Mouse (Mus musculus): ENCODE data around the gene Fgfr2. TPM values are rescaled to one million over a fixed set of nuclear protein-coding genes. Genes with fewer than 3 reads are reported as not detected.

Fgfr2 gene
- polyA plus RNA-seq, 1 experiment from 2014 or later: 110 TPM

DNA sequence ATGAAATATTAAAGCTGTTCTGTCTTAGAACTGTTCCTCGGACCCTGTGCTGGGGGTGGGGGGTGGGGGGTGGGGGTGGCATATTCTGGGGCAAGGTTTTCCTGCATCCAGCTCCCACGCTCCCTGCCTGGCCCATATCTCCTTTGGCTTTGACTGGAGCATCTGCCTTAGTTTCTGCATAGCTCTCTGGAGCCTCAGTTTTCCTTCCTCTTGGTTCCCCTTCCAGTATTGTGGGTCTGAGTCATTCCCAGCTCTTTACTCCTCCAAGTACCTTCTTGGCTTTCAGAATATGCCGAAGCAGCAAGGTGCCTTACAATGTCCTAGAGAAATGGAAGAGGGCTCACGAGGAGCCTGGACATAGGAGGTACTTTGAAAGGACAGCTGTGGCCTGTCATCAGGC lies 2312.9 kb downstream of the Fgfr2 start:
- H3K27me3 ChIP-seq (replicated peaks; ENCODE audit: insufficient read depth, low read length): no peaks in the 10 kb centered on the region
- H3K9ac ChIP-seq (replicated peaks; ENCODE audit: low read depth): no peak overlapping the region
- ATAC-seq (no peak), DNase-seq (ENCODE audit: low spot score) (no peak)
- no peaks in the 10 kb centered on the region for H3K36me3 ChIP-seq (ENCODE audit: insufficient read depth, low read length)
- WGBS: 68% methylated on average over 4 of the region's 4 CpGs
- no peak overlapping the region for H3K4me3 ChIP-seq (ENCODE audit: low read depth, low read length)
- H3K9me3 ChIP-seq (ENCODE audit: low read length): no peaks in the 10 kb centered on the region
- H3K4me1 ChIP-seq (ENCODE audit: insufficient read depth, low read depth, low read length): peaks cover 4% of the 10 kb centered on the region; the same call in 1 of the 2 replicates
- no peak overlapping the region for H3K27ac ChIP-seq (ENCODE audit: low read length)
- TF ChIP-seq CTCF (IDR thresholded peaks at IDR 0.05) (no peak), EP300 (IDR thresholded peaks at IDR 0.05) (no peak)
- no peak overlapping the region for H3K4me2 ChIP-seq (replicated peaks; ENCODE audit: low read depth, low read length)

DNA sequence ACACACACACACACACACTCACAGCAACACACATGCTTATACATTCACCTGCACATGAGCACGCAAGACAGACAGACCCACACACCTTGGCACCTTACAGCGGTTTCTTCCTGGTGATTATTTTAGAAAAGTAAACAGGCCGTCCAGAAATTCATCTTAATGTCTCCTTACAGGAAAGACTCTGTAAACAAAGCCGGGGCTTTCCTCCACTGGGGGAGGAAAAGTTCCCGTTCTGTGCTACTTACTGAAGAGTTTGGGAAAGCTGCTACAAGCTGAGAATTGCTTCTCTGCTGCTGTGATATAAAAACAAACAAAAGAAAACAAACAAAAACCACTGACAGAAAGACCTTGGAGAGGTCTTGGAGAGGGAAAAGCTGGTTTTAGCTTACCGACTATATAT lies 2314.5 kb downstream of the Fgfr2 start:
- Histone ChIP-seq H3K4me2 (replicated peaks; ENCODE audit: low read depth, low read length) (no peak overlapping the region), H3K36me3 (ENCODE audit: insufficient read depth, low read length) (no peaks in the 10 kb centered on the region), H3K4me3 (ENCODE audit: low read depth, low read length) (no peak overlapping the region), H3K9ac (replicated peaks; ENCODE audit: low read depth) (no peak overlapping the region), H3K4me1 (ENCODE audit: insufficient read depth, low read depth, low read length) (peaks cover 4% of the 10 kb centered on the region; the same call in 1 of the 2 replicates), H3K27me3 (replicated peaks; ENCODE audit: insufficient read depth, low read length) (no peaks in the 10 kb centered on the region), H3K27ac (ENCODE audit: low read length) (no peak overlapping the region), H3K9me3 (ENCODE audit: low read length) (no peaks in the 10 kb centered on the region)
- DNase-seq (ENCODE audit: low spot score): no peak
- 0 out of 2 replicates have a peak, but pooled peaks have one; percentile 21 for ATAC-seq
- TF ChIP-seq CTCF (IDR thresholded peaks at IDR 0.05): no peak
- 0 out of 2 replicates have a peak, but pooled peaks have one; percentile 54 for TF ChIP-seq EP300 (IDR thresholded peaks at IDR 0.05)
- WGBS: 9% methylated on average over 6 of the region's 6 CpGs

DNA sequence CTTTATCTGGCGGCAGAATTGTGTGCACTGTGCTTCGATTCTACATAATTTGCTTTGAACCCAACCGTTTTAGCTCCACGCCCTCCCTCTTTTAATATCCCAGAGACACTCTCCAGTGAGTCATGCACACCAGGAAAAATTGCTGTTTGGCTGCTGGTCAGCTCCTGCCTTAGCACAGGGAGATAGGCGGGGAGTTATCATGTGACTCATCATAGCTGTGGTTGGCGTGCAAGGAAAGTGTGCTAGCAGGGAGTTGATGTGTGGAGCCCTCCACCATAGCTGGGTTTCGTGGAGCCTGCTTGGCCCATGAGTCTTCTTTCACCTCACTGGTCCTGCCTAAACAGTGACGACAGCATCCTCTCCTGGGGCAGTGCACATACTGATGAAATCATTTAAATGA lies 2315.4 kb downstream of the Fgfr2 start:
- ATAC-seq: peak; percentile 73
- TF ChIP-seq EP300 (IDR thresholded peaks at IDR 0.05): no peak
- TF ChIP-seq CTCF (IDR thresholded peaks at IDR 0.05): no peak
- no peak overlapping the region for H3K4me2 ChIP-seq (replicated peaks; ENCODE audit: low read depth, low read length)

DNA sequence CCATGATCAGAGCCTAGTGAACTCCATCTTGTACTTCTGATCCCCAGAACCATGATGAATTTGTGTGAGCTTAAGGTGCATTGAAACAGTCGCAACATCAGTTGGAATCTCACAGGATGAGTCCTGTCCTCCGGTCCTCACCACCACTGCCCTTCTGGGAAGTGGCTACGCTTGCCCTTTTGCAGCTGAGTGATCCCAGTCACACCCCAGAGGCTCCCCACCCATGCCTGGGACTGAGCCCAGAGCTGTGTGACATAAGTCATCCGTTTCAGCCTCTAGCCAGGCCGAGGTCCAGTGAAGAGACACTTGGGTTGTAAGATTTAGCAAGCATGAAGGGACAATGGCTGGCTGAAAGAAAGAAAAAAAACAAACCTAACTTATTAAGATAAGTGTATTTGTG lies 2318.2 kb downstream of the Fgfr2 start:
- Histone ChIP-seq H3K36me3 (ENCODE audit: insufficient read depth, low read length) (no peaks in the 10 kb centered on the region), H3K27me3 (replicated peaks; ENCODE audit: insufficient read depth, low read length) (no peaks in the 10 kb centered on the region), H3K9ac (replicated peaks; ENCODE audit: low read depth) (no peak overlapping the region), H3K9me3 (ENCODE audit: low read length) (no peaks in the 10 kb centered on the region), H3K27ac (ENCODE audit: low read length) (no peak overlapping the region), H3K4me3 (ENCODE audit: low read depth, low read length) (no peak overlapping the region), H3K4me2 (replicated peaks; ENCODE audit: low read depth, low read length) (no peak overlapping the region), H3K4me1 (ENCODE audit: insufficient read depth, low read depth, low read length) (peaks cover 4% of the 10 kb centered on the region; the same call in 1 of the 2 replicates)
- ATAC-seq: no peak
- TF ChIP-seq CTCF (IDR thresholded peaks at IDR 0.05) (no peak), EP300 (IDR thresholded peaks at IDR 0.05) (no peak)
- WGBS: 74% methylated on average over 5 of the region's 5 CpGs
- no peak for DNase-seq (ENCODE audit: low spot score)

More for the DNA sequence above, 2315.4 kb downstream of the Fgfr2 start:
- Histone ChIP-seq H3K9me3 (ENCODE audit: low read length) (no peaks in the 10 kb centered on the region), H3K4me3 (ENCODE audit: low read depth, low read length) (no peak overlapping the region), H3K4me1 (ENCODE audit: insufficient read depth, low read depth, low read length) (peaks cover 4% of the 10 kb centered on the region; the same call in 1 of the 2 replicates), H3K36me3 (ENCODE audit: insufficient read depth, low read length) (no peaks in the 10 kb centered on the region), H3K27ac (ENCODE audit: low read length) (no peak overlapping the region), H3K27me3 (replicated peaks; ENCODE audit: insufficient read depth, low read length) (no peaks in the 10 kb centered on the region), H3K9ac (replicated peaks; ENCODE audit: low read depth) (no peak overlapping the region)
- 42% methylated on average over 8 of the region's 8 CpGs for WGBS
- DNase-seq (ENCODE audit: low spot score): peak; percentile 58

DNA sequence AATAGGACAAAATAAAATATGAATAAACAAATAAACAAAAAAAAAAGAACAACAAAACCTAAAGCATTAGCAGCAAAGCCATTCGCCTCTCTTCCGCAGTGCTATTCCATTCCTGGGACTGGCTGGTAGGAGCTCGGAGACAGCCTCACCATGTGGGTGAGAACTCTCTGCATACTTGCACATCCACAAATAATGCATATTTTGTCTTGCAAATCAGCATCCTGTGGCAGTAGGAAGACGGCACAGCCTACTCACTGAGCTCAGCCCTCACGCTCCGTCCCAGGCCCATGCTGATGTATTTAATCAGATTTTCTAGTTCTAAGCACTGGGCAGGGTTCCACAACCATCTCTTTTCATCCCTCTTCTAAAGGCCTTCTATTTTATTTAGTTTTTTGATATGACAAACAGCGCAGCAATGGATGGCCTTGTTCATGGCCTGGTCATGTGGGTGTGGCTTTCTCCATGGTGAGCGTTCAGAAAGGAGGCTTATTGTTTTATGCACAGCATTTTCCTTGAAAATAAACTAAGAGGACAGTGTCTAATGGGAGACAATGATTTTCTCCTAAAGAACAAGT lies 2319.8 kb downstream of the Fgfr2 start:
- DNase-seq (ENCODE audit: low spot score) (no peak), ATAC-seq (no peak)
- Histone ChIP-seq H3K9me3 (ENCODE audit: low read length) (no peaks in the 10 kb centered on the region), H3K9ac (replicated peaks; ENCODE audit: low read depth) (no peak overlapping the region), H3K4me1 (ENCODE audit: insufficient read depth, low read depth, low read length) (no peaks in the 10 kb centered on the region; the same call in 1 of the 2 replicates), H3K4me3 (ENCODE audit: low read depth, low read length) (no peak overlapping the region), H3K27ac (ENCODE audit: low read length) (no peak overlapping the region), H3K36me3 (ENCODE audit: insufficient read depth, low read length) (no peaks in the 10 kb centered on the region), H3K4me2 (replicated peaks; ENCODE audit: low read depth, low read length) (no peak overlapping the region), H3K27me3 (replicated peaks; ENCODE audit: insufficient read depth, low read length) (no peaks in the 10 kb centered on the region)
- WGBS: 89% methylated on average over 8 of the region's 8 CpGs
- no peak for TF ChIP-seq EP300 (IDR thresholded peaks at IDR 0.05)
- no peak for TF ChIP-seq CTCF (IDR thresholded peaks at IDR 0.05)

DNA sequence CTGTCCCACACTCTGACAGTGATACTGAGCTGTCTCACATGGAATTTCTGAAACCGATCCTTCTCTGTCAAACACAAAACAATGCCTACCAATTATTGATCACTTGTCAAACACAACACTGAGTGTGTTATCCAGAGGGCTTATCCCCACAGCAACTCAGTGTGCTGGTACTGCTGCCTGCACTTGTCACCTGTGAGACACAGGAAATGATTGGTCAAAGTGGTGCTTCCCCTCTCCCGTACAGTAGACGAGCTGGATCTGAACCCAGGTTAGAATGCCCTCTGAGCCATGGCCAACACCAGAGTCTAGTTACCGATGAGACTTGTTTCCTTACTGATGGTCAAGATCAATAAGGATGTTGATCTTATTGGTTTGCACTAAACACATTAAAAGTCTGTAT lies 2321.3 kb downstream of the Fgfr2 start:
- Histone ChIP-seq H3K27ac (ENCODE audit: low read length) (no peak overlapping the region), H3K36me3 (ENCODE audit: insufficient read depth, low read length) (no peaks in the 10 kb centered on the region), H3K4me3 (ENCODE audit: low read depth, low read length) (no peak overlapping the region), H3K4me1 (ENCODE audit: insufficient read depth, low read depth, low read length) (no peaks in the 10 kb centered on the region), H3K4me2 (replicated peaks; ENCODE audit: low read depth, low read length) (no peak overlapping the region), H3K27me3 (replicated peaks; ENCODE audit: insufficient read depth, low read length) (no peaks in the 10 kb centered on the region), H3K9ac (replicated peaks; ENCODE audit: low read depth) (no peak overlapping the region), H3K9me3 (ENCODE audit: low read length) (no peaks in the 10 kb centered on the region)
- WGBS: 77% methylated on average over 4 of the region's 4 CpGs
- DNase-seq (ENCODE audit: low spot score): no peak
- no peak for ATAC-seq
- TF ChIP-seq EP300 (IDR thresholded peaks at IDR 0.05) (no peak), CTCF (IDR thresholded peaks at IDR 0.05) (no peak)
